Mouse (Mus musculus) lung, adult 2 months (tissue): ENCODE data around the gene Mettl3.

ENCODE experiments used
- CTCF ChIP-seq: fragments of 200-500 bp; IDR thresholded peaks from 2 replicates; pipeline ENCODE4 v1.5.1; 2011; ENCODE audit warnings: mild to moderate bottlenecking, low read length, control low read depth; ENCODE audit not compliant: insufficient read depth
- POLR2A ChIP-seq: fragments of 200-500 bp; IDR thresholded peaks from 2 replicates; pipeline ENCODE4 v1.6.1; 2011; ENCODE audit warnings: low read depth, mild to moderate bottlenecking, control low read depth, low read length, borderline replicate concordance; ENCODE audit errors: extremely low read depth

- TF ChIP-seq POLR2A: no peak
- no peak for TF ChIP-seq CTCF
Measured at GRCm38 (mm10) chr14:52319361-52319760, 14.4 kb upstream of the Mettl3 start.
